Mouse (Mus musculus) bone marrow macrophage, adult 2 months (primary cell): ENCODE data around the gene Nfib. TPM values are rescaled to one million over a fixed set of nuclear protein-coding genes. Genes with fewer than 3 reads are reported as not detected.

Experiments used
- H3K27ac ChIP-seq: 2 replicates; pipeline ENCODE4 v1.5.1; 2012; ENCODE audit warnings: low read depth, low read length; ENCODE audit not compliant: insufficient read depth
- H3K4me1 ChIP-seq: 2 replicates; pipeline ENCODE4 v1.6.1; 2012; ENCODE audit warnings: low read length; ENCODE audit not compliant: control insufficient read depth, insufficient read depth
- H3K4me3 ChIP-seq: 2 replicates; pipeline ENCODE4 v1.5.1; 2012; ENCODE audit warnings: mild to moderate bottlenecking, low read length, moderate library complexity; ENCODE audit not compliant: insufficient read depth
- CTCF ChIP-seq: IDR thresholded peaks from 2 replicates; pipeline ENCODE4 v1.5.1; 2012; ENCODE audit warnings: low read depth, mild to moderate bottlenecking, low read length, moderate library complexity
- POLR2A ChIP-seq: IDR thresholded peaks from 2 replicates; pipeline ENCODE4 v1.6.1; 2012; ENCODE audit warnings: mild to moderate bottlenecking, low read depth, low read length, borderline replicate concordance
- polyA plus RNA-seq: library from polyadenylated mRNA; stranded (reverse); fragments of >200 nt; gene quantifications from 2 replicates; pipeline ENCODE4 v1.2.4, GENCODE M21; 2012; ENCODE audit not compliant: missing spikeins, insufficient read depth, insufficient read length

Nfib gene
- polyA plus RNA-seq, 1 experiment, result 0.56 TPM

- Histone ChIP-seq H3K27ac (no peak overlapping the region), H3K4me3 (no peak overlapping the region), H3K4me1 (no peaks in the 10 kb centered on the region)
- TF ChIP-seq CTCF (no peak), POLR2A (no peak)
Observed at GRCm38 (mm10) chr4:82542656-82543397, 162.7 kb downstream of the Nfib start.

GRCm38 (mm10) chr4:82541894-82542510 lies 163.5 kb downstream of the Nfib start:
- no peak overlapping the region for H3K4me3 ChIP-seq
- no peak overlapping the region for H3K27ac ChIP-seq
- TF ChIP-seq CTCF (no peak), POLR2A (no peak)
- H3K4me1 ChIP-seq, result no peaks in the 10 kb centered on the region

GRCm38 (mm10) chr4:82540466-82540990 lies 165.0 kb downstream of the Nfib start:
- TF ChIP-seq POLR2A, result no peak
- no peak for TF ChIP-seq CTCF
- no peaks in the 10 kb centered on the region for H3K4me1 ChIP-seq
- H3K4me3 ChIP-seq, result no peak overlapping the region
- H3K27ac ChIP-seq, result no peak overlapping the region

- TF ChIP-seq CTCF (no peak), POLR2A (no peak)
- no peak overlapping the region for H3K4me3 ChIP-seq
- no peaks in the 10 kb centered on the region for H3K4me1 ChIP-seq
- H3K27ac ChIP-seq, result no peak overlapping the region
Observed at GRCm38 (mm10) chr4:82540048-82540410, 165.5 kb downstream of the Nfib start.

GRCm38 (mm10) chr4:82539406-82540047 lies 166.0 kb downstream of the Nfib start:
- H3K4me1 ChIP-seq, result no peaks in the 10 kb centered on the region
- H3K4me3 ChIP-seq, result no peak overlapping the region
- no peak overlapping the region for H3K27ac ChIP-seq
- TF ChIP-seq POLR2A, result no peak
- no peak for TF ChIP-seq CTCF

GRCm38 (mm10) chr4:82538815-82539214 lies 166.7 kb downstream of the Nfib start:
- no peak overlapping the region for H3K4me3 ChIP-seq
- no peak overlapping the region for H3K27ac ChIP-seq
- no peaks in the 10 kb centered on the region for H3K4me1 ChIP-seq
- no peak for TF ChIP-seq POLR2A
- no peak for TF ChIP-seq CTCF

- TF ChIP-seq POLR2A, result no peak
- TF ChIP-seq CTCF, result no peak
- H3K4me3 ChIP-seq, result no peak overlapping the region
- no peaks in the 10 kb centered on the region for H3K4me1 ChIP-seq
- no peak overlapping the region for H3K27ac ChIP-seq
Observed at GRCm38 (mm10) chr4:82538069-82538811, 167.3 kb downstream of the Nfib start.

- Histone ChIP-seq H3K4me3 (no peak overlapping the region), H3K4me1 (no peaks in the 10 kb centered on the region), H3K27ac (no peak overlapping the region)
- TF ChIP-seq POLR2A (no peak), CTCF (no peak)
Observed at GRCm38 (mm10) chr4:82537279-82537967, 168.1 kb downstream of the Nfib start.

- H3K4me3 ChIP-seq, result no peak overlapping the region
Observed at GRCm38 (mm10) chr4:82536435-82537278, 168.9 kb downstream of the Nfib start.

More at GRCm38 (mm10) chr4:82536435-82537278, 168.9 kb downstream of the Nfib start:
- H3K27ac ChIP-seq, result no peak overlapping the region
- H3K4me1 ChIP-seq, result no peaks in the 10 kb centered on the region
- no peak for TF ChIP-seq POLR2A
- TF ChIP-seq CTCF, result no peak
